Mouse (Mus musculus) megakaryocyte, adult 5-6 weeks (primary cell): Measurements from ENCODE around the gene Gm525. TPM values are rescaled to one million over a fixed set of nuclear protein-coding genes. Genes with fewer than 3 reads are reported as not detected.
A peak's percentile ranks its signal among the peaks of the same experiment; 100 is the strongest.
"Not testable (repeated sequence)": the region's sequence is repeated elsewhere in the genome, so short reads cannot be mapped to it uniquely, and the experiment has no call there.

ENCODE experiments used
- ATAC-seq: 2 replicates; pipeline ENCODE4 v1.8.0; 2016; ENCODE audit warnings: mild to moderate bottlenecking, inconsistent platforms; ENCODE audit not compliant: poor library complexity, severe bottlenecking
- total RNA-seq, 2 experiments: library from RNA; stranded (forward) in 1 of 2; stranded (reverse) in 1 of 2; fragments of 153-499, 151-499 nt in 1 of 2; fragments of 221-1000, 200-1000 nt in 1 of 2; gene quantifications; 2 replicates each; pipeline versions ENCODE4 v1.2.3 to v1.2.4; 2015 to 2017

Gm525 gene
- total RNA-seq (2015) (not detected in 2 replicates), total RNA-seq (2017) (not detected in 2 replicates)

GRCm38 (mm10) chr11:89073541-89073940, at the start of gene Gm525:
Gene Gm525, plus strand, starts transcription at chr11:89073841.
- ATAC-seq = no peak

- ATAC-seq = peak; percentile 84
Measured at GRCm38 (mm10) chr11:89024181-89024881, 49.3 kb upstream of the Gm525 start.

GRCm38 (mm10) chr11:89025603-89026002, 48.0 kb upstream of the Gm525 start:
- ATAC-seq = no peak

- no peak for ATAC-seq
Measured at GRCm38 (mm10) chr11:89026117-89026516, 47.5 kb upstream of the Gm525 start.

GRCm38 (mm10) chr11:89027955-89028361, 45.7 kb upstream of the Gm525 start:
- peak; percentile 45 for ATAC-seq

GRCm38 (mm10) chr11:89028871-89029405, 44.7 kb upstream of the Gm525 start:
- peak; percentile 62 for ATAC-seq

GRCm38 (mm10) chr11:89030552-89030951, 43.1 kb upstream of the Gm525 start:
- no peak for ATAC-seq

GRCm38 (mm10) chr11:89031189-89031588, 42.5 kb upstream of the Gm525 start:
- ATAC-seq = no peak

- ATAC-seq = no peak
Measured at GRCm38 (mm10) chr11:89034592-89034991, 39.0 kb upstream of the Gm525 start.

- ATAC-seq = peak; percentile 79
Measured at GRCm38 (mm10) chr11:89035552-89035951, 38.1 kb upstream of the Gm525 start.

GRCm38 (mm10) chr11:89038496-89038895, 35.1 kb upstream of the Gm525 start:
- ATAC-seq = no peak

- ATAC-seq = peak; percentile 85
Measured at GRCm38 (mm10) chr11:89039325-89039724, 34.3 kb upstream of the Gm525 start.

GRCm38 (mm10) chr11:89041073-89041472, 32.6 kb upstream of the Gm525 start:
- ATAC-seq = not testable (repeated sequence)

- ATAC-seq = no peak
Measured at GRCm38 (mm10) chr11:89043046-89043445, 30.6 kb upstream of the Gm525 start.

GRCm38 (mm10) chr11:89045501-89045900, 28.1 kb upstream of the Gm525 start:
- not testable (repeated sequence) for ATAC-seq

- no peak for ATAC-seq
Measured at GRCm38 (mm10) chr11:89046021-89046420, 27.6 kb upstream of the Gm525 start.

- ATAC-seq = no peak
Measured at GRCm38 (mm10) chr11:89051767-89052166, 21.9 kb upstream of the Gm525 start.

- ATAC-seq = no peak
Measured at GRCm38 (mm10) chr11:89055931-89056690, 17.5 kb upstream of the Gm525 start.

GRCm38 (mm10) chr11:89058515-89059270, 14.9 kb upstream of the Gm525 start:
- peak; percentile 50 for ATAC-seq

- peak; percentile 51 for ATAC-seq
Measured at GRCm38 (mm10) chr11:89059919-89060422, 13.7 kb upstream of the Gm525 start.
